Mouse (Mus musculus) Patski (cell line): Measurements from ENCODE around the gene Kif20b. TPM values are rescaled to one million over a fixed set of nuclear protein-coding genes. Genes with fewer than 3 reads are reported as not detected.

Experiments
- ATAC-seq: fragments of 100-300 bp; one replicate; pipeline ENCODE4 v1.8.0; 2021
- CTCF ChIA-PET: fragments of 350-600 bp; sonication (Branson Sonifier 250); formaldehyde crosslinking; loops from one replicate; lab custom pipeline; 2022; ENCODE audit warnings: inconsistent platforms; lab: Charles Lee
- POLR2A ChIA-PET: fragments of 350-600 bp; sonication (Branson Sonifier 250); formaldehyde crosslinking; loops from one replicate; lab custom pipeline; 2022; ENCODE audit warnings: antibody characterized with exemption, inconsistent platforms; lab: Charles Lee
- DNase-seq: peaks from one replicate; pipeline ENCODE4 v3.0.0-alpha.2; 2011; ENCODE audit warnings: low read depth, low spot score
- H3K27me3 ChIP-seq: fragments of 371-371 bp; one replicate; pipeline ENCODE4 v1.5.1; 2021
- CTCF ChIP-seq: fragments of 100-300 bp; IDR thresholded peaks from one replicate; pipeline ENCODE4 v1.5.1; 2021
- in situ Hi-C: fragments of 300-500 bp; cut with MboI; formaldehyde crosslinking; loops from 3 replicates; pipeline ENCODE4 v1.11.1; 2018; ENCODE audit warnings: low pct_unique_long_range_greater_than_20kb, mixed read lengths
- polyA plus RNA-seq: library from polyadenylated mRNA; unstranded; gene quantifications from one replicate; pipeline ENCODE4 v1.2.3, GENCODE M21; 2021

The Kif20b gene
- polyA plus RNA-seq, 1 experiment from 2014 or later, result 34.1 TPM

- no peak for TF ChIP-seq CTCF
- POLR2A ChIA-PET, result no interaction called here
- H3K27me3 ChIP-seq, result peaks cover 40% of the 10 kb centered on the region
- CTCF ChIA-PET, result interaction anchor here (1.0 to 1.5 kb wide), 2 partner anchors 9 to 26 kb away, joined by 3 read pairs; no protein-coding TSS in a partner anchor
- no peak for ATAC-seq
- in situ Hi-C loops, result no loop called here
- no peak for DNase-seq
Measured at GRCm38 (mm10) chr19:34890981-34891380, 31.2 kb upstream of the Kif20b start.

- H3K27me3 ChIP-seq, result peaks cover 45% of the 10 kb centered on the region
- ChIA-PET POLR2A (no interaction called here), CTCF (interaction anchor here (1.0 kb wide), 2 partner anchors 11 to 26 kb away, joined by 3 read pairs; no protein-coding TSS in a partner anchor)
- TF ChIP-seq CTCF, result no peak
- ATAC-seq (no peak), DNase-seq (no peak)
- in situ Hi-C loops, result no loop called here
Measured at GRCm38 (mm10) chr19:34891590-34891989, 30.6 kb upstream of the Kif20b start.

GRCm38 (mm10) chr19:34895082-34895481 is 27.1 kb upstream of the Kif20b start:
- H3K27me3 ChIP-seq, result peaks cover 31% of the 10 kb centered on the region
- TF ChIP-seq CTCF, result no peak
- no peak for ATAC-seq
- ChIA-PET POLR2A (no interaction called here), CTCF (interaction anchor here (1.1 kb wide), 1 partner anchor 9 kb away, joined by 3 read pairs; no protein-coding TSS in a partner anchor)
- no peak for DNase-seq
- in situ Hi-C loops, result no loop called here

GRCm38 (mm10) chr19:34897082-34897965 is 24.8 kb upstream of the Kif20b start:
- in situ Hi-C loops, result no loop called here
- POLR2A ChIA-PET, result no interaction called here
- no peak for DNase-seq
- H3K27me3 ChIP-seq, result peaks cover 21% of the 10 kb centered on the region
- CTCF ChIA-PET, result interaction anchor here (1.4 kb wide), 1 partner anchor 18 kb away, joined by 3 read pairs; the partner anchor contains the start of gene Pank1
- no peak for ATAC-seq
- TF ChIP-seq CTCF, result no peak

GRCm38 (mm10) chr19:34898941-34899340 is 23.2 kb upstream of the Kif20b start:
- TF ChIP-seq CTCF, result no peak
- ChIA-PET CTCF (interaction anchor here (0.8 to 1.4 kb wide), 2 partner anchors 13 to 19 kb away, joined by 3 read pairs; partner anchors contain the start of gene Pank1), POLR2A (no interaction called here)
- no peak for ATAC-seq
- peaks cover 22% of the 10 kb centered on the region for H3K27me3 ChIP-seq
- DNase-seq, result no peak
- in situ Hi-C loops, result no loop called here

GRCm38 (mm10) chr19:34901266-34901665 is 20.9 kb upstream of the Kif20b start:
- ATAC-seq (no peak), DNase-seq (no peak)
- ChIA-PET CTCF (interaction anchor here (1.0 to 1.5 kb wide), 2 partner anchors 11 to 14 kb away, joined by 3 to 4 read pairs; no protein-coding TSS in a partner anchor), POLR2A (no interaction called here)
- TF ChIP-seq CTCF, result no peak
- H3K27me3 ChIP-seq, result peaks cover 11% of the 10 kb centered on the region
- in situ Hi-C loops, result no loop called here

- in situ Hi-C loops, result no loop called here
- ChIA-PET POLR2A (no interaction called here), CTCF (interaction anchor here (1.0 to 1.1 kb wide), 2 partner anchors 10 to 14 kb away, joined by 3 to 4 read pairs; no protein-coding TSS in a partner anchor)
- DNase-seq (no peak), ATAC-seq (no peak)
- peaks cover 8% of the 10 kb centered on the region for H3K27me3 ChIP-seq
- no peak for TF ChIP-seq CTCF
Measured at GRCm38 (mm10) chr19:34901735-34902134, 20.4 kb upstream of the Kif20b start.

GRCm38 (mm10) chr19:34904032-34904431 is 18.1 kb upstream of the Kif20b start:
- no peak for DNase-seq
- POLR2A ChIA-PET, result interaction anchor here (0.6 kb wide), 1 partner anchor 109 kb away, joined by 3 read pairs; no protein-coding TSS in a partner anchor
- CTCF ChIA-PET, result interaction anchor here (0.8 to 1.2 kb wide), 4 partner anchors 9 to 17 kb away, joined by 3 read pairs; no protein-coding TSS in a partner anchor
- in situ Hi-C loops, result no loop called here
- no peak for TF ChIP-seq CTCF
- H3K27me3 ChIP-seq, result peaks cover 9% of the 10 kb centered on the region
- ATAC-seq, result no peak

- peaks cover 19% of the 10 kb centered on the region for H3K27me3 ChIP-seq
- in situ Hi-C loops, result no loop called here
- ChIA-PET CTCF (interaction anchor here (0.7 kb wide), 1 partner anchor 22 kb away, joined by 3 read pairs; no protein-coding TSS in a partner anchor), POLR2A (no interaction called here)
- no peak for TF ChIP-seq CTCF
- ATAC-seq (no peak), DNase-seq (no peak)
Measured at GRCm38 (mm10) chr19:34905424-34905823, 16.7 kb upstream of the Kif20b start.

GRCm38 (mm10) chr19:34906772-34907171 is 15.4 kb upstream of the Kif20b start:
- ChIA-PET POLR2A (no interaction called here), CTCF (no interaction called here)
- no peak for DNase-seq
- in situ Hi-C loops, result no loop called here
- ATAC-seq, result no peak
- TF ChIP-seq CTCF, result no peak
- peaks cover 28% of the 10 kb centered on the region for H3K27me3 ChIP-seq
